Mouse (Mus musculus) liver, adult 2 months (tissue): Measurements from ENCODE around the gene Mtg1. TPM values are rescaled to one million over a fixed set of nuclear protein-coding genes. Genes with fewer than 3 reads are reported as not detected.
A peak's percentile ranks its signal among the peaks of the same experiment; 100 is the strongest.

Experiments
- DNase-seq: peaks from one replicate; pipeline ENCODE4 v3.0.0-alpha.2; 2011; ENCODE audit warnings: low read depth, low spot score; ENCODE audit errors: extremely low read depth
- H3K27ac ChIP-seq: fragments of 200-500 bp; replicated peaks from 2 replicates; pipeline ENCODE4 v1.5.1; 2012; ENCODE audit warnings: low read depth, mild to moderate bottlenecking, control low read depth, inconsistent platforms, low read length; ENCODE audit not compliant: insufficient read depth
- H3K27me3 ChIP-seq: fragments of 200-500 bp; 2 replicates; pipeline ENCODE4 v1.6.1; 2012; ENCODE audit warnings: mild to moderate bottlenecking, moderate library complexity, low read length, inconsistent platforms; ENCODE audit not compliant: control insufficient read depth, insufficient read depth
- H3K36me3 ChIP-seq: fragments of 200-500 bp; 2 replicates; pipeline ENCODE4 v1.6.1; 2012; ENCODE audit warnings: low read length, inconsistent platforms; ENCODE audit not compliant: control insufficient read depth, insufficient read depth
- H3K4me1 ChIP-seq: fragments of 200-500 bp; 2 replicates; pipeline ENCODE4 v1.6.1; 2011; ENCODE audit warnings: low read length; ENCODE audit not compliant: control insufficient read depth, insufficient read depth
- H3K4me3 ChIP-seq: fragments of 200-500 bp; 2 replicates; pipeline ENCODE4 v1.5.1; 2011; ENCODE audit warnings: low read depth, mild to moderate bottlenecking, control low read depth, low read length, moderate library complexity; ENCODE audit not compliant: insufficient read depth
- H3K79me2 ChIP-seq: fragments of 200-500 bp; 2 replicates; pipeline ENCODE4 v1.6.1; 2012; ENCODE audit warnings: inconsistent platforms, mild to moderate bottlenecking, low read length, moderate library complexity; ENCODE audit not compliant: control insufficient read depth, insufficient read depth
- H3K9ac ChIP-seq: fragments of 200-500 bp; 2 replicates; pipeline ENCODE4 v1.6.1; 2012; ENCODE audit warnings: low read depth, mild to moderate bottlenecking, control low read depth, inconsistent platforms, low read length
- CTCF ChIP-seq: fragments of 200-500 bp; IDR thresholded peaks from 2 replicates; pipeline ENCODE4 v1.5.1; 2011; ENCODE audit warnings: low read depth, low read length, control low read depth
- POLR2A ChIP-seq: fragments of 200-500 bp; IDR thresholded peaks from 2 replicates; pipeline ENCODE4 v1.6.1; 2011; ENCODE audit warnings: low read length, control low read depth; ENCODE audit not compliant: insufficient read depth; ENCODE audit errors: extremely low read depth
- WGBS: fragments of 180-500 bp; shearing (Covaris S2); methylation state at CpG from one replicate; pipeline ENCODE4 v1.1.7; 2018; 5-methylcytosine and 5-hydroxymethylcytosine counted together
- polyA plus RNA-seq: library from polyadenylated mRNA; depleted of rRNA; stranded (reverse); fragments of >200 nt; gene quantifications from 2 replicates; pipeline ENCODE4 v1.2.3, GENCODE M21; 2012; rRNA removed
- total RNA-seq: library from RNA; depleted of rRNA; stranded (reverse); fragments of >200 nt; gene quantifications from 2 replicates; pipeline ENCODE4 v1.2.3, GENCODE M21; 2014; rRNA removed

The Mtg1 gene
- total RNA-seq (17.4 and 19.3 TPM in 2 replicates), polyA plus RNA-seq (24.7 and 29.7 TPM in 2 replicates)

- TF ChIP-seq CTCF (no peak), POLR2A (peak; percentile 65)
- H3K79me2 ChIP-seq: no peaks in the 10 kb centered on the region
- H3K27ac ChIP-seq: peak within 1 kb of the TSS; percentile 72
- H3K36me3 ChIP-seq: peaks cover 8% of the 10 kb centered on the region
- DNase-seq: peak; percentile 82
- no peaks in the 10 kb centered on the region for H3K27me3 ChIP-seq
- 2% methylated on average over 39 of the region's 39 CpGs for WGBS
- H3K9ac ChIP-seq: peak within 1 kb of the TSS; percentile 90
- peak within 1 kb of the TSS; percentile 82 for H3K4me3 ChIP-seq
- H3K4me1 ChIP-seq: peaks cover 2% of the 10 kb centered on the region; the same call in 1 of the 2 replicates
Observed at GRCm38 (mm10) chr7:140137135-140138020, at the start of gene Mtg1. Gene Mtg1, plus strand, starts transcription at chr7:140137564.

- Histone ChIP-seq H3K4me3 (no peak overlapping the region), H3K27ac (no peak overlapping the region), H3K27me3 (no peaks in the 10 kb centered on the region), H3K36me3 (no peaks in the 10 kb centered on the region), H3K4me1 (no peaks in the 10 kb centered on the region), H3K79me2 (no peaks in the 10 kb centered on the region), H3K9ac (no peak overlapping the region)
- DNase-seq: no peak
- TF ChIP-seq CTCF: no peak
- no peak for TF ChIP-seq POLR2A
- 85% methylated on average over 10 of the region's 10 CpGs for WGBS
Observed at GRCm38 (mm10) chr7:140090601-140091000, 46.8 kb upstream of the Mtg1 start.

- no peak within 1 kb of the TSS for H3K4me3 ChIP-seq
- H3K27ac ChIP-seq: no peak within 1 kb of the TSS
- no peaks in the 10 kb centered on the region for H3K27me3 ChIP-seq
- 0 out of 2 replicates have a peak, but pooled peaks cover 2% of the 10 kb centered on the region for H3K4me1 ChIP-seq
- TF ChIP-seq CTCF (no peak), POLR2A (no peak)
- H3K36me3 ChIP-seq: no peaks in the 10 kb centered on the region
- no peaks in the 10 kb centered on the region for H3K79me2 ChIP-seq
- H3K9ac ChIP-seq: no peak within 1 kb of the TSS
- WGBS: 88% methylated on average over 5 of the region's 5 CpGs
- DNase-seq: no peak
Observed at GRCm38 (mm10) chr7:140092924-140093528, 44.3 kb upstream of the Mtg1 start, which contains the start of gene Prap1. Gene Prap1, plus strand, starts transcription at chr7:140093395.

GRCm38 (mm10) chr7:140094954-140095353 lies 42.4 kb upstream of the Mtg1 start:
- no peaks in the 10 kb centered on the region for H3K79me2 ChIP-seq
- TF ChIP-seq POLR2A: no peak
- TF ChIP-seq CTCF: no peak
- H3K4me1 ChIP-seq: 0 out of 2 replicates have a peak, but pooled peaks cover 2% of the 10 kb centered on the region
- no peak overlapping the region for H3K4me3 ChIP-seq
- H3K36me3 ChIP-seq: 0 out of 2 replicates have a peak, but pooled peaks cover 3% of the 10 kb centered on the region
- 56% methylated on average over 5 of the region's 5 CpGs for WGBS
- no peak overlapping the region for H3K9ac ChIP-seq
- no peaks in the 10 kb centered on the region for H3K27me3 ChIP-seq
- DNase-seq: no peak
- H3K27ac ChIP-seq: no peak overlapping the region

GRCm38 (mm10) chr7:140095556-140095955 lies 41.8 kb upstream of the Mtg1 start:
- H3K79me2 ChIP-seq: no peaks in the 10 kb centered on the region
- H3K27me3 ChIP-seq: no peaks in the 10 kb centered on the region
- WGBS: 22% methylated on average over 1 of the region's 1 CpGs
- H3K9ac ChIP-seq: no peak overlapping the region
- H3K27ac ChIP-seq: no peak overlapping the region
- H3K36me3 ChIP-seq: 0 out of 2 replicates have a peak, but pooled peaks cover 3% of the 10 kb centered on the region
- no peak for TF ChIP-seq CTCF
- TF ChIP-seq POLR2A: no peak
- no peak overlapping the region for H3K4me3 ChIP-seq
- DNase-seq: no peak
- H3K4me1 ChIP-seq: 0 out of 2 replicates have a peak, but pooled peaks cover 2% of the 10 kb centered on the region
